Mouse (Mus musculus): ENCODE data around the gene Fgd3. TPM values are rescaled to one million over a fixed set of nuclear protein-coding genes. Genes with fewer than 3 reads are reported as not detected.

The Fgd3 gene
- polyA plus RNA-seq, 1 experiment from 2014 or later, result 1.1 TPM

DNA sequence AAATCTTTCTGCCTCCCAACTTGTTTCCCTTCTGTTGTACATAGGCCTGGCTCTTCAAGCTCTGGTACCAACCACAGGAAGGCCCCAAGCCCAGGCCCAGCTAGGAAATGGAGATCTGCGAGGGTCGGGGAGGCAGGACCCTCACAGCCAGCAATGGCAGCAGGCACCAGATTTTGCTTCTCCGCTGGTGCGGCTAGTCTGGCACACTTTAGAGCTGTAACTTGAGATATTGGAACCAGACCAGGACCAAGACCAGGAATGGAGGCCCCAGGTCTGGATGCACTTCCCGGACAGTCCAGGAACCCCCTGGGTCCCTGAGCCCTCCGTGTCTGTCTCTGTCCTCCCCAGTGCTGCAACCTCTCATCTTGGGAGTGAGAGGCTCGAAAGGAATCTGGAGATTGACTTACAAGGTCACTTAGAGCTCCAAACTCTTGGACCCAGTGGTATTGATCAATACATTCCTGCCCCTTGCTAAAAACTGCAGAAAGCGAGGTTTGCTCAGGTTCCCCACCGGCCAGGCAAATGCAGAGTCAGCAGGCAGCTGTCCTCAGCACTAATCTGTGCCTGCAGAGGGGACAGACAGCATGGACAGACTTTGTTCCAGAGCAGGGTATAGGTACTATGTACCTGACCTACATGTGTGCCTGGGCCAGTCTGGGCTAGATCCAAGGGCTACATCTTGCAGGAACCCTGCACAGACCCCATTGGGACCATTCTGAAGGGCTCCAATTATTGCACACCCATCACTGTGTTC is 103.1 kb downstream of the Fgd3 start:
- Histone ChIP-seq H3K4me2 (replicated peaks) (no peak overlapping the region), H3K4me1 (peaks cover 22% of the 10 kb centered on the region; the same call in 1 of the 2 replicates), H3K9ac (replicated peaks) (no peak overlapping the region), H3K27me3 (peaks cover 48% of the 10 kb centered on the region), H3K27ac (replicated peaks) (no peak overlapping the region), H3K9me3 (no peaks in the 10 kb centered on the region; the same call in 1 of the 2 replicates), H3K4me3 (0 out of 2 replicates have a peak overlapping the region, but pooled peaks have one; percentile 0), H3K36me3 (no peaks in the 10 kb centered on the region)
- no peak for ATAC-seq (ENCODE audit: low FRiP score, low read depth)
- 62% methylated on average over 9 of the region's 9 CpGs for WGBS

GRCm38 (mm10) chr13:49216220-49216552 is 103.9 kb downstream of the Fgd3 start:
- Histone ChIP-seq H3K4me1 (peaks cover 29% of the 10 kb centered on the region), H3K9me3 (no peaks in the 10 kb centered on the region; the same call in 1 of the 2 replicates), H3K27ac (replicated peaks) (no peak overlapping the region), H3K36me3 (no peaks in the 10 kb centered on the region), H3K9ac (replicated peaks) (peak overlapping the region; percentile 71), H3K4me3 (peak overlapping the region; percentile 79), H3K27me3 (peaks cover 48% of the 10 kb centered on the region), H3K4me2 (replicated peaks) (peak overlapping the region; percentile 97)
- no peak; the same call in 1 of the 2 replicates for ATAC-seq (ENCODE audit: low FRiP score, low read depth)
- 1% methylated on average over 17 of the region's 17 CpGs for WGBS

GRCm38 (mm10) chr13:49215504-49216219 is 104.4 kb downstream of the Fgd3 start, which contains the start of gene Card19:
TSS of gene Card19 (minus strand) at chr13:49216037.
- Histone ChIP-seq H3K27me3 (peaks cover 48% of the 10 kb centered on the region), H3K27ac (replicated peaks) (no peak within 1 kb of the TSS), H3K9ac (replicated peaks) (peak within 1 kb of the TSS; percentile 71), H3K4me1 (peaks cover 29% of the 10 kb centered on the region), H3K4me2 (replicated peaks) (peak within 1 kb of the TSS; percentile 97), H3K4me3 (peak within 1 kb of the TSS; percentile 79), H3K9me3 (no peaks in the 10 kb centered on the region), H3K36me3 (no peaks in the 10 kb centered on the region)
- peak; percentile 85 for ATAC-seq (ENCODE audit: low FRiP score, low read depth)
- 1% methylated on average over 76 of the region's 78 CpGs for WGBS

DNA sequence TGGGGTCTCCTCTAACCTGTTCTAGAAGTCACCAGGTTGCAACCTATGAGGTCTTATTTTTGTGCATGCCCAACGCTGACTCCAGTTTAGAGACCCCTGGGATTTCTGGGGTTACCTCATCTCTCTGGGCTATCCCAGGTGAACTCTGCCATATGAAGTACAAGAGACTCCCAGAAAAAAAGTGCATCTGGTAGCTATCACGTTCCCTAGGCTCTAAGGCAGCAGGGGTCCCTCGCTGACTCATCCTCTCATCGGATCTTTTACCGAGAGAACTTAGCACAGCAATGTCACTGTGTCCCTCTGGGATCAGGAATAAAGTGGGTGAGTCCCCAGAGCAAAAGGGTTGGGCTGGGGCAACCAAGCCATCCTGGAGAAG is 105.0 kb downstream of the Fgd3 start:
- Histone ChIP-seq H3K4me1 (peaks cover 29% of the 10 kb centered on the region), H3K9ac (replicated peaks) (peak overlapping the region; percentile 71), H3K4me3 (peak overlapping the region; percentile 79), H3K27ac (replicated peaks) (no peak overlapping the region), H3K4me2 (replicated peaks) (peak overlapping the region; percentile 97), H3K9me3 (no peaks in the 10 kb centered on the region), H3K36me3 (no peaks in the 10 kb centered on the region), H3K27me3 (peaks cover 44% of the 10 kb centered on the region)
- ATAC-seq (ENCODE audit: low FRiP score, low read depth), result no peak
- WGBS, result 13% methylated on average over 5 of the region's 5 CpGs

GRCm38 (mm10) chr13:49214454-49214853 is 105.7 kb downstream of the Fgd3 start:
- Histone ChIP-seq H3K4me1 (peaks cover 29% of the 10 kb centered on the region), H3K4me2 (replicated peaks) (0 out of 2 replicates have a peak overlapping the region, but pooled peaks have one; percentile 97), H3K9me3 (no peaks in the 10 kb centered on the region), H3K36me3 (no peaks in the 10 kb centered on the region), H3K9ac (replicated peaks) (no peak overlapping the region), H3K4me3 (no peak overlapping the region), H3K27me3 (peaks cover 44% of the 10 kb centered on the region), H3K27ac (replicated peaks) (no peak overlapping the region)
- ATAC-seq (ENCODE audit: low FRiP score, low read depth), result no peak
- 78% methylated on average over 3 of the region's 3 CpGs for WGBS

GRCm38 (mm10) chr13:49213531-49213932 is 106.6 kb downstream of the Fgd3 start:
- Histone ChIP-seq H3K9ac (replicated peaks) (no peak overlapping the region), H3K27ac (replicated peaks) (no peak overlapping the region), H3K4me2 (replicated peaks) (no peak overlapping the region), H3K9me3 (no peaks in the 10 kb centered on the region), H3K4me3 (no peak overlapping the region), H3K36me3 (no peaks in the 10 kb centered on the region), H3K27me3 (peaks cover 44% of the 10 kb centered on the region), H3K4me1 (peaks cover 26% of the 10 kb centered on the region)
- ATAC-seq (ENCODE audit: low FRiP score, low read depth), result no peak
- 60% methylated on average over 4 of the region's 4 CpGs for WGBS

DNA sequence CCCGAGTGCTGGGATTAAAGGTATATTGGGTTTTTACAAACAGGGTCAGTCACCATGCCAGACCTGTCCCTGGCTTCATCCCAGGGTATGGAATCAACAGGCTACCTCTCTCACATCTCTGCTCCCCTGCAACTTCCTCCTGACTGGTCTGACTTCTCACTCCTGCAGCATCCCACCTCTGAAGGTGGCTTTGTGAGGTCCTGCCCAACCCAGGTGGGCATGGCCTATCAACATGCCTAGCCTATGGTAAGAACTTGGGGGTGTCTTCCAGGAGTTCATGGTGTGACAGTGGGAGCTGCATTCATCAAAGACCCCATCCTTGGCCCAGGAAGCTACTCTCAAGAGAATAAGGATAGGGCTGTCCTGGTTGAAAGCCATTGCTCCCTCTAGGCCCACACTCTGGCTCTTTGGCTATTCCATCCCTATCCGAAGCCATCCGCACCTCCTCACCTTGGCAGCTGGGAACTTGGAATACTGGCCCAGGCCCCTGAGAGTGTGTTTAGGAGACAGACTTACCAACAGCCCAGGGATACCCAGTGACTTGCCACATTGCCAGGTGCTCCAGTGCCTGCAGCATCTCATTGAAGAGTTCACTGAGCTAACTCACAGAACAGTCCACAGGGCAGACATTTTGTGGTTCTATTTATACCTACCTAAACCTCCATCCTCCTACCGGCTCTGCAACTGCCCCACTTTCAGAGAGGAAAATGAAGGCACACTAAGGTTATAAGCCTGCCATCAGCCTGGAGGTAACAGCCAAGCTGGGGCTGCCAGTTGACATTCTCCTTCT is 107.2 kb downstream of the Fgd3 start:
- Histone ChIP-seq H3K9ac (replicated peaks) (no peak overlapping the region), H3K4me3 (no peak overlapping the region), H3K36me3 (no peaks in the 10 kb centered on the region), H3K4me2 (replicated peaks) (no peak overlapping the region), H3K9me3 (no peaks in the 10 kb centered on the region), H3K27ac (replicated peaks) (no peak overlapping the region), H3K4me1 (peaks cover 26% of the 10 kb centered on the region), H3K27me3 (peaks cover 41% of the 10 kb centered on the region)
- WGBS, result 78% methylated on average over 4 of the region's 4 CpGs
- no peak for ATAC-seq (ENCODE audit: low FRiP score, low read depth)

Other genes with a start within 250 kb of the Fgd3 start
- 12.0 and 15.0 TPM in 2 replicates for gene Wnk2, start 172.3 kb downstream of the Fgd3 start, polyA plus RNA-seq (2016; fragmentation: Nextera tagmentation; extraction: Ambion mirVana)
- gene Ninj1, start 132.8 kb downstream of the Fgd3 start, polyA plus RNA-seq (2016; fragmentation: Nextera tagmentation; extraction: Ambion mirVana), result 15.9 and 16.7 TPM in 2 replicates
- 16.9 and 18.2 TPM in 2 replicates for gene Card19, start 104.3 kb downstream of the Fgd3 start, polyA plus RNA-seq (2016; fragmentation: Nextera tagmentation; extraction: Ambion mirVana)
- 0.70 and 0.86 TPM in 2 replicates for gene Susd3, start 71.6 kb downstream of the Fgd3 start, polyA plus RNA-seq (2016; fragmentation: Nextera tagmentation; extraction: Ambion mirVana)
- gene Bicd2, start 21.3 kb upstream of the Fgd3 start, polyA plus RNA-seq (2016; fragmentation: Nextera tagmentation; extraction: Ambion mirVana), result 36.7 and 38.8 TPM in 2 replicates
- 14.2 and 16.3 TPM in 2 replicates for gene Ippk, start 100.9 kb upstream of the Fgd3 start, polyA plus RNA-seq (2016; fragmentation: Nextera tagmentation; extraction: Ambion mirVana)
- gene Tes3-ps, start 173.0 kb upstream of the Fgd3 start, polyA plus RNA-seq (2016; fragmentation: Nextera tagmentation; extraction: Ambion mirVana), result 0.72 and 1.2 TPM in 2 replicates
- 1.3 and 1.5 TPM in 2 replicates for gene Ecm2, start 184.5 kb upstream of the Fgd3 start, polyA plus RNA-seq (2016; fragmentation: Nextera tagmentation; extraction: Ambion mirVana)
- 1.6 and 3.3 TPM in 2 replicates for gene Aspn, start 224.1 kb upstream of the Fgd3 start, polyA plus RNA-seq (2016; fragmentation: Nextera tagmentation; extraction: Ambion mirVana)